Mouse (Mus musculus): ENCODE results near the gene Nkain4. TPM values are rescaled to one million over a fixed set of nuclear protein-coding genes. Genes with fewer than 3 reads are reported as not detected.
A peak's percentile ranks its signal among the peaks of the same experiment; 100 is the strongest.

The Nkain4 gene
- total RNA-seq (2021), result 10 to 100 TPM; 31.0 to 33.5 TPM

- peak; percentile 91 for DNase-seq
- intact Hi-C loops (cut with DNase I), result no loop called here
Measured at GRCm38 (mm10) chr2:180954061-180955047, at the start of gene Nkain4. TSS of gene Nkain4 (minus strand) at chr2:180954699.

GRCm38 (mm10) chr2:180996905-180997304 lies 42.4 kb upstream of the Nkain4 start:
- intact Hi-C loops (cut with DNase I), result loop anchor here (5.0 kb wide), 1 partner anchor 65 kb away; no protein-coding TSS in a partner anchor
- no peak for DNase-seq

- intact Hi-C loops (cut with DNase I), result loop anchor here (5.0 kb wide), 1 partner anchor 66 kb away; no protein-coding TSS in a partner anchor
Measured at GRCm38 (mm10) chr2:180996436-180996835, 41.9 kb upstream of the Nkain4 start.

GRCm38 (mm10) chr2:180995457-180995856 lies 41.0 kb upstream of the Nkain4 start:
- peak; percentile 25 for DNase-seq
- intact Hi-C loops (cut with DNase I), result loop anchor here (5.0 kb wide), 1 partner anchor 67 kb away; no protein-coding TSS in a partner anchor

More at GRCm38 (mm10) chr2:180996436-180996835, 41.9 kb upstream of the Nkain4 start:
- peak; percentile 35 for DNase-seq

GRCm38 (mm10) chr2:180994360-180994759 lies 39.9 kb upstream of the Nkain4 start:
- intact Hi-C loops (cut with DNase I), result no loop called here
- no peak for DNase-seq

GRCm38 (mm10) chr2:180990347-180990746 lies 35.8 kb upstream of the Nkain4 start:
- intact Hi-C loops (cut with DNase I), result no loop called here
- no peak for DNase-seq

- intact Hi-C loops (cut with DNase I), result no loop called here
- no peak for DNase-seq
Measured at GRCm38 (mm10) chr2:180988948-180989347, 34.4 kb upstream of the Nkain4 start.

- intact Hi-C loops (cut with DNase I), result no loop called here
- DNase-seq, result no peak
Measured at GRCm38 (mm10) chr2:180988347-180988913, 33.9 kb upstream of the Nkain4 start.

GRCm38 (mm10) chr2:180987432-180988030 lies 33.0 kb upstream of the Nkain4 start:
- no peak for DNase-seq
- intact Hi-C loops (cut with DNase I), result no loop called here

GRCm38 (mm10) chr2:180987001-180987400 lies 32.5 kb upstream of the Nkain4 start:
- no peak for DNase-seq
- intact Hi-C loops (cut with DNase I), result no loop called here

GRCm38 (mm10) chr2:180986449-180986848 lies 31.9 kb upstream of the Nkain4 start, which contains the start of gene Col20a1:
TSS of gene Col20a1 (plus strand) at chr2:180986535.
- intact Hi-C loops (cut with DNase I), result no loop called here
- DNase-seq, result no peak

- intact Hi-C loops (cut with DNase I), result no loop called here
Measured at GRCm38 (mm10) chr2:180985635-180986034, 31.1 kb upstream of the Nkain4 start.

GRCm38 (mm10) chr2:180981133-180981532 lies 26.6 kb upstream of the Nkain4 start:
- intact Hi-C loops (cut with DNase I), result no loop called here
- DNase-seq, result no peak

More at GRCm38 (mm10) chr2:180985635-180986034, 31.1 kb upstream of the Nkain4 start:
- DNase-seq, result no peak

GRCm38 (mm10) chr2:180967010-180967763 lies 12.7 kb upstream of the Nkain4 start, which contains the start of gene Arfgap1:
TSS of gene Arfgap1 (plus strand) at chr2:180967225.
- intact Hi-C loops (cut with DNase I), result no loop called here
- peak; percentile 95 for DNase-seq

- intact Hi-C loops (cut with DNase I), result no loop called here
- peak; percentile 26 for DNase-seq
Measured at GRCm38 (mm10) chr2:180966092-180966882, 11.8 kb upstream of the Nkain4 start.

GRCm38 (mm10) chr2:180963956-180964355 lies 9.5 kb upstream of the Nkain4 start:
- peak; percentile 81 for DNase-seq
- intact Hi-C loops (cut with DNase I), result loop anchor here (5.0 kb wide), 1 partner anchor 37 kb away; the partner anchor contains the start of gene Birc7

GRCm38 (mm10) chr2:180962616-180963308 lies 8.3 kb upstream of the Nkain4 start:
- DNase-seq, result no peak
- intact Hi-C loops (cut with DNase I), result loop anchor here (5.0 kb wide), 1 partner anchor 35 kb away; the partner anchor contains the start of gene Birc7

GRCm38 (mm10) chr2:180960187-180960586 lies 5.7 kb upstream of the Nkain4 start:
- intact Hi-C loops (cut with DNase I), result loop anchor here (5.0 kb wide), 1 partner anchor 33 kb away; the partner anchor contains the start of gene Birc7
- DNase-seq, result no peak

Data from left cerebral cortex, postnatal 4 days (tissue).